Mouse (Mus musculus): ENCODE results near the gene Flot1. TPM values are rescaled to one million over a fixed set of nuclear protein-coding genes. Genes with fewer than 3 reads are reported as not detected.
A peak's percentile ranks its signal among the peaks of the same experiment; 100 is the strongest.

Gene Flot1
- polyA plus RNA-seq, 1 experiment from 2014 or later, result 57.0 TPM

GRCm38 (mm10) chr17:35813245-35813647 is 9.8 kb upstream of the Flot1 start:
- peak overlapping the region; percentile 57; the same call in 1 of the 2 replicates for H3K27ac ChIP-seq
- no peak overlapping the region for H3K9ac ChIP-seq
- 47% methylated on average over 7 of the region's 7 CpGs for WGBS
- H3K9me3 ChIP-seq (replicated peaks), result no peaks in the 10 kb centered on the region
- no peaks in the 10 kb centered on the region for H3K27me3 ChIP-seq
- H3K4me1 ChIP-seq, result peaks cover 9% of the 10 kb centered on the region; the same call in 1 of the 2 replicates
- H3K36me3 ChIP-seq (ENCODE audit: poor library complexity, severe bottlenecking), result no peaks in the 10 kb centered on the region
- H3K4me3 ChIP-seq, result no peak overlapping the region
- ATAC-seq, result peak; percentile 58; the same call in 1 of the 2 replicates
- H3K4me2 ChIP-seq, result no peak overlapping the region

GRCm38 (mm10) chr17:35813653-35814052 is 9.4 kb upstream of the Flot1 start:
- Histone ChIP-seq H3K27ac (no peak overlapping the region; the same call in 1 of the 2 replicates), H3K36me3 (ENCODE audit: poor library complexity, severe bottlenecking) (no peaks in the 10 kb centered on the region), H3K4me2 (no peak overlapping the region), H3K4me3 (no peak overlapping the region), H3K4me1 (peaks cover 9% of the 10 kb centered on the region; the same call in 1 of the 2 replicates), H3K9me3 (replicated peaks) (no peaks in the 10 kb centered on the region), H3K27me3 (no peaks in the 10 kb centered on the region), H3K9ac (no peak overlapping the region)
- no peak; the same call in 1 of the 2 replicates for ATAC-seq
- WGBS, result 80% methylated on average over 7 of the region's 7 CpGs

GRCm38 (mm10) chr17:35814678-35815077 is 8.4 kb upstream of the Flot1 start:
- Histone ChIP-seq H3K9me3 (replicated peaks) (no peaks in the 10 kb centered on the region), H3K4me1 (peaks cover 9% of the 10 kb centered on the region; the same call in 1 of the 2 replicates), H3K27me3 (no peaks in the 10 kb centered on the region), H3K9ac (no peak overlapping the region), H3K4me2 (no peak overlapping the region), H3K27ac (no peak overlapping the region), H3K36me3 (ENCODE audit: poor library complexity, severe bottlenecking) (no peaks in the 10 kb centered on the region), H3K4me3 (no peak overlapping the region)
- WGBS, result 74% methylated on average over 6 of the region's 6 CpGs
- no peak for ATAC-seq

- ATAC-seq, result no peak
- no peak overlapping the region for H3K9ac ChIP-seq
These were observed 7.2 kb upstream of the Flot1 start for GRCm38 (mm10) chr17:35815836-35816235.

GRCm38 (mm10) chr17:35816686-35817085 is 6.3 kb upstream of the Flot1 start:
- no peaks in the 10 kb centered on the region for H3K36me3 ChIP-seq (ENCODE audit: poor library complexity, severe bottlenecking)
- no peak overlapping the region for H3K4me3 ChIP-seq
- no peak overlapping the region for H3K4me2 ChIP-seq
- WGBS, result 45% methylated on average over 8 of the region's 14 CpGs
- H3K9ac ChIP-seq, result no peak overlapping the region
- no peaks in the 10 kb centered on the region for H3K9me3 ChIP-seq (replicated peaks)
- no peak for ATAC-seq
- H3K4me1 ChIP-seq, result peaks cover 22% of the 10 kb centered on the region
- peaks cover 11% of the 10 kb centered on the region; the same call in 1 of the 2 replicates for H3K27me3 ChIP-seq
- no peak overlapping the region for H3K27ac ChIP-seq

More at GRCm38 (mm10) chr17:35815836-35816235, 7.2 kb upstream of the Flot1 start:
- 77% methylated on average over 7 of the region's 7 CpGs for WGBS
- no peak overlapping the region for H3K27ac ChIP-seq
- peaks cover 13% of the 10 kb centered on the region for H3K4me1 ChIP-seq
- no peak overlapping the region for H3K4me2 ChIP-seq
- no peak overlapping the region for H3K4me3 ChIP-seq
- no peaks in the 10 kb centered on the region for H3K36me3 ChIP-seq (ENCODE audit: poor library complexity, severe bottlenecking)
- no peaks in the 10 kb centered on the region for H3K9me3 ChIP-seq (replicated peaks)
- H3K27me3 ChIP-seq, result peaks cover 9% of the 10 kb centered on the region; the same call in 1 of the 2 replicates

GRCm38 (mm10) chr17:35817226-35817625 is 5.8 kb upstream of the Flot1 start:
- WGBS, result 64% methylated on average over 10 of the region's 10 CpGs
- Histone ChIP-seq H3K36me3 (ENCODE audit: poor library complexity, severe bottlenecking) (no peaks in the 10 kb centered on the region), H3K4me1 (peaks cover 27% of the 10 kb centered on the region), H3K27ac (no peak overlapping the region), H3K4me3 (no peak overlapping the region), H3K4me2 (no peak overlapping the region), H3K27me3 (peaks cover 11% of the 10 kb centered on the region; the same call in 1 of the 2 replicates), H3K9me3 (replicated peaks) (no peaks in the 10 kb centered on the region), H3K9ac (no peak overlapping the region)
- no peak for ATAC-seq

GRCm38 (mm10) chr17:35820111-35820510 is 2.9 kb upstream of the Flot1 start:
- Histone ChIP-seq H3K4me2 (no peak overlapping the region), H3K9ac (no peak overlapping the region), H3K27ac (no peak overlapping the region), H3K4me3 (no peak overlapping the region), H3K27me3 (peaks cover 11% of the 10 kb centered on the region; the same call in 1 of the 2 replicates), H3K4me1 (peaks cover 35% of the 10 kb centered on the region), H3K36me3 (ENCODE audit: poor library complexity, severe bottlenecking) (peaks cover under 1% of the 10 kb centered on the region; the same call in 1 of the 2 replicates), H3K9me3 (replicated peaks) (no peaks in the 10 kb centered on the region)
- ATAC-seq, result no peak
- WGBS, result 79% methylated on average over 5 of the region's 5 CpGs

GRCm38 (mm10) chr17:35821439-35822430 is 1.3 kb upstream of the Flot1 start, which contains the start of gene Ier3:
TSS of gene Ier3 (plus strand) at chr17:35821684.
- H3K36me3 ChIP-seq (ENCODE audit: poor library complexity, severe bottlenecking), result peaks cover 17% of the 10 kb centered on the region

GRCm38 (mm10) chr17:35822564-35822963 is 466 bp upstream of the Flot1 start:
- H3K4me1 ChIP-seq, result peaks cover 35% of the 10 kb centered on the region
- WGBS, result 3% methylated on average over 11 of the region's 11 CpGs
- peak overlapping the region; percentile 64 for H3K4me3 ChIP-seq
- no peaks in the 10 kb centered on the region for H3K9me3 ChIP-seq (replicated peaks)
- H3K27ac ChIP-seq, result peak overlapping the region; percentile 59
- peak overlapping the region; percentile 75 for H3K9ac ChIP-seq
- 0 out of 2 replicates have a peak, but pooled peaks have one; percentile 3 for ATAC-seq
- peaks cover 11% of the 10 kb centered on the region; the same call in 1 of the 2 replicates for H3K27me3 ChIP-seq
- peaks cover 25% of the 10 kb centered on the region for H3K36me3 ChIP-seq (ENCODE audit: poor library complexity, severe bottlenecking)
- H3K4me2 ChIP-seq, result peak overlapping the region; percentile 96

More at GRCm38 (mm10) chr17:35821439-35822430, 1.3 kb upstream of the Flot1 start, which contains the start of gene Ier3:
- Histone ChIP-seq H3K27ac (no peak within 1 kb of the TSS), H3K9me3 (replicated peaks) (no peaks in the 10 kb centered on the region), H3K4me3 (peak within 1 kb of the TSS; percentile 64), H3K4me1 (peaks cover 35% of the 10 kb centered on the region), H3K27me3 (peaks cover 11% of the 10 kb centered on the region; the same call in 1 of the 2 replicates), H3K4me2 (peak within 1 kb of the TSS; percentile 96), H3K9ac (peak within 1 kb of the TSS; percentile 75)
- WGBS, result under 1% methylated on average over 62 of the region's 62 CpGs
- peak; percentile 31 for ATAC-seq

- peak overlapping the region; percentile 75; the same call in 1 of the 2 replicates for H3K9ac ChIP-seq
- H3K4me1 ChIP-seq, result peaks cover 35% of the 10 kb centered on the region
- H3K27ac ChIP-seq, result no peak overlapping the region
- H3K9me3 ChIP-seq (replicated peaks), result no peaks in the 10 kb centered on the region
- H3K4me3 ChIP-seq, result peak overlapping the region; percentile 64
- H3K4me2 ChIP-seq, result peak overlapping the region; percentile 96
- ATAC-seq, result no peak
- H3K36me3 ChIP-seq (ENCODE audit: poor library complexity, severe bottlenecking), result peaks cover 33% of the 10 kb centered on the region
- WGBS, result 70% methylated on average over 7 of the region's 7 CpGs
- peaks cover 11% of the 10 kb centered on the region; the same call in 1 of the 2 replicates for H3K27me3 ChIP-seq
These were observed 1.4 kb downstream of the Flot1 start for GRCm38 (mm10) chr17:35824402-35824801.

GRCm38 (mm10) chr17:35825109-35825850 is 2.2 kb downstream of the Flot1 start:
- H3K36me3 ChIP-seq (ENCODE audit: poor library complexity, severe bottlenecking), result peaks cover 33% of the 10 kb centered on the region
- WGBS, result 91% methylated on average over 13 of the region's 13 CpGs
- H3K27ac ChIP-seq, result no peak overlapping the region
- no peak for ATAC-seq
- no peak overlapping the region for H3K9ac ChIP-seq
- no peak overlapping the region for H3K4me2 ChIP-seq
- peaks cover 7% of the 10 kb centered on the region; the same call in 1 of the 2 replicates for H3K27me3 ChIP-seq
- no peaks in the 10 kb centered on the region for H3K9me3 ChIP-seq (replicated peaks)
- peaks cover 44% of the 10 kb centered on the region for H3K4me1 ChIP-seq
- no peak overlapping the region for H3K4me3 ChIP-seq

Data from forebrain, embryonic 13.5 days (tissue).